Mouse (Mus musculus) intestine, embryonic 16.5 days (tissue): ENCODE results near the gene Msx3. TPM values are rescaled to one million over a fixed set of nuclear protein-coding genes. Genes with fewer than 3 reads are reported as not detected.

Experiments used
- ATAC-seq: fragments of 200-750 bp; cut with Nextera tagmentation; 2 replicates; pipeline ENCODE4 v1.8.0; 2017; ENCODE audit warnings: moderate TSS enrichment, moderate library complexity
- H3K27ac ChIP-seq: fragments of 300-500 bp; sonication (generic); 2 replicates; pipeline ENCODE4 v1.5.1; 2014; ENCODE audit warnings: mild to moderate bottlenecking, low read length
- H3K27me3 ChIP-seq: fragments of 300-500 bp; sonication (generic); replicated peaks from 2 replicates; pipeline ENCODE4 v1.6.1; 2014; ENCODE audit warnings: low read length, control low read depth, mixed read lengths; ENCODE audit not compliant: control insufficient read depth, insufficient read depth
- H3K36me3 ChIP-seq: fragments of 300-500 bp; sonication (generic); 2 replicates; pipeline ENCODE4 v1.6.1; 2014; ENCODE audit warnings: low read length, control low read depth; ENCODE audit not compliant: control insufficient read depth, insufficient read depth
- H3K4me1 ChIP-seq: fragments of 300-500 bp; sonication (generic); 2 replicates; pipeline ENCODE4 v1.6.1; 2014; ENCODE audit warnings: low read length, control low read depth, mixed read lengths; ENCODE audit not compliant: control insufficient read depth, insufficient read depth
- H3K4me2 ChIP-seq: fragments of 300-500 bp; sonication (generic); 2 replicates; pipeline ENCODE4 v1.6.1; 2014; ENCODE audit warnings: low read depth, low read length, control low read depth
- H3K4me3 ChIP-seq: fragments of 300-500 bp; sonication (generic); 2 replicates; pipeline ENCODE4 v1.5.1; 2014; ENCODE audit warnings: mild to moderate bottlenecking, low read length
- H3K9ac ChIP-seq: fragments of 300-500 bp; sonication (generic); 2 replicates; pipeline ENCODE4 v1.6.1; 2014; ENCODE audit warnings: low read depth, low read length
- H3K9me3 ChIP-seq: fragments of 300-500 bp; sonication (generic); 2 replicates; pipeline ENCODE4 v1.6.1; 2016; ENCODE audit warnings: low read length, control low read depth; ENCODE audit not compliant: control insufficient read depth
- WGBS: fragments of 180-500 bp; shearing (Covaris S2); extraction: QIAGEN DNeasy Blood & Tissue Kit; methylation state at CpG from one replicate; pipeline ENCODE4 v1.1.7; 2014; 5-methylcytosine and 5-hydroxymethylcytosine counted together
- polyA plus RNA-seq: library from polyadenylated mRNA; unstranded; fragments of >200 nt; fragmentation: Nextera tagmentation; extraction: Ambion mirVana; gene quantifications from 2 replicates; pipeline ENCODE4 v1.2.1, GENCODE M21; 2015

Msx3 gene
- polyA plus RNA-seq, 1 experiment from 2014 or later, result not detected

GRCm38 (mm10) chr7:140080503-140081156 lies 31.7 kb upstream of the Msx3 start:
- 3% methylated on average over 24 of the region's 24 CpGs for WGBS
- Histone ChIP-seq H3K4me2 (peak overlapping the region; percentile 37), H3K4me1 (peaks cover 3% of the 10 kb centered on the region), H3K36me3 (no peaks in the 10 kb centered on the region), H3K9me3 (no peaks in the 10 kb centered on the region), H3K27ac (no peak overlapping the region), H3K9ac (0 out of 2 replicates have a peak overlapping the region, but pooled peaks have one; percentile 33), H3K4me3 (peak overlapping the region; percentile 25), H3K27me3 (peaks cover 28% of the 10 kb centered on the region)
- ATAC-seq, result peak; percentile 70

DNA sequence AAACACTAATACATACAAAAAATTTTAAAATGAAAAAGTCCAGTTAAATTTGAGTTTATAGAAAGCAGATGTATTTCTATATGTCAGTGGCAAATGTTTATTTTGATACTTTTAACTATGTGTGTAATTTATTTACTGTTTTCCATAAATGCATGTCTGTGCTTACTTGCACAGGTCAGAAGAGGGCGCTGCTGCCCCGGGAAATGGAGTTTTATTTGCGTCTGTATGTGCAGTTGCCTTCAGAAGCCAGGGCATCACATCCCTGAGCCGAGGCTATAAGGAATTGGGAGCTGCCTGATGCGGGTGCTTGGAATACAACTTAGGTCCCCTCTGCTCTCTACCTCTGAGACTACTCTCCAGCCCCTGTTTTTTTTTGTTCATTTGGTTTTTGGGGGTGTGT lies 29.8 kb upstream of the Msx3 start:
- Histone ChIP-seq H3K9ac (no peak overlapping the region), H3K27ac (no peak overlapping the region), H3K4me3 (no peak overlapping the region), H3K9me3 (no peaks in the 10 kb centered on the region), H3K4me1 (peaks cover 3% of the 10 kb centered on the region), H3K27me3 (peaks cover 28% of the 10 kb centered on the region), H3K36me3 (no peaks in the 10 kb centered on the region), H3K4me2 (no peak overlapping the region)
- no peak for ATAC-seq
- 5% methylated on average over 5 of the region's 5 CpGs for WGBS

GRCm38 (mm10) chr7:140077698-140078097 lies 28.8 kb upstream of the Msx3 start:
- Histone ChIP-seq H3K4me2 (no peak overlapping the region), H3K4me1 (peaks cover 3% of the 10 kb centered on the region), H3K9me3 (no peaks in the 10 kb centered on the region), H3K9ac (no peak overlapping the region), H3K36me3 (no peaks in the 10 kb centered on the region), H3K27ac (no peak overlapping the region), H3K4me3 (no peak overlapping the region), H3K27me3 (peaks cover 28% of the 10 kb centered on the region)
- WGBS, result 77% methylated on average over 6 of the region's 6 CpGs
- ATAC-seq, result no peak

- peak overlapping the region; percentile 35 for H3K4me3 ChIP-seq
- no peaks in the 10 kb centered on the region for H3K9me3 ChIP-seq
- H3K27ac ChIP-seq, result no peak overlapping the region
- no peaks in the 10 kb centered on the region for H3K36me3 ChIP-seq
- no peaks in the 10 kb centered on the region for H3K27me3 ChIP-seq
- 0 out of 2 replicates have a peak, but pooled peaks have one; percentile 28 for ATAC-seq
- H3K4me2 ChIP-seq, result peak overlapping the region; percentile 47
- no peaks in the 10 kb centered on the region; the same call in 1 of the 2 replicates for H3K4me1 ChIP-seq
- 31% methylated on average over 39 of the region's 39 CpGs for WGBS
- peak overlapping the region; percentile 54 for H3K9ac ChIP-seq
Measured at GRCm38 (mm10) chr7:140070042-140070711, 21.3 kb upstream of the Msx3 start.

DNA sequence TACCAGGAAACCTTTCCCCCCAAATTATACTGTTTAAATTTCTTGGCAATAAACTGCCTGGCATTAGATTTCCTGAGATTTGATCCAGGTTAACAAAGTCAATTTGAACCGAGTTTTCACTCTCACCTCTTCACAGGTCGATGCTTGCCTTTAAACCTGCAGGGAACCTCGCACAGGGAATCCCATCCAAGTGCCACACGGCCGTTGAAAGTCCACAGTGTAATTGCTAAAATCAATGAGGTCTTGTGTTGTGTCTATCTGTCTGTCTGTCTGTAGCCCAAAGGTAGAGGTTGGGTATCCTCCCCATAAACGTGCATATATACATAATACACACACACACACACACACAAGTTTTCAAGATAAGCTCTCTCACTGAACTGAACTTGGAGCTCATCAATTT lies 18.5 kb upstream of the Msx3 start:
- no peak for ATAC-seq
- no peaks in the 10 kb centered on the region; the same call in 1 of the 2 replicates for H3K4me1 ChIP-seq
- H3K36me3 ChIP-seq, result no peaks in the 10 kb centered on the region
- H3K27me3 ChIP-seq, result peaks cover 20% of the 10 kb centered on the region
- 58% methylated on average over 6 of the region's 6 CpGs for WGBS
- H3K4me2 ChIP-seq, result no peak overlapping the region
- H3K9ac ChIP-seq, result no peak overlapping the region
- no peak overlapping the region for H3K27ac ChIP-seq
- no peaks in the 10 kb centered on the region for H3K9me3 ChIP-seq
- no peak overlapping the region for H3K4me3 ChIP-seq

GRCm38 (mm10) chr7:140063092-140063491 lies 14.2 kb upstream of the Msx3 start:
- Histone ChIP-seq H3K4me3 (no peak overlapping the region), H3K4me1 (no peaks in the 10 kb centered on the region; the same call in none of the 2 replicates), H3K4me2 (no peak overlapping the region), H3K27me3 (peaks cover 62% of the 10 kb centered on the region), H3K9me3 (no peaks in the 10 kb centered on the region), H3K9ac (no peak overlapping the region), H3K36me3 (no peaks in the 10 kb centered on the region), H3K27ac (no peak overlapping the region)
- WGBS, result 20% methylated on average over 7 of the region's 7 CpGs
- no peak for ATAC-seq

DNA sequence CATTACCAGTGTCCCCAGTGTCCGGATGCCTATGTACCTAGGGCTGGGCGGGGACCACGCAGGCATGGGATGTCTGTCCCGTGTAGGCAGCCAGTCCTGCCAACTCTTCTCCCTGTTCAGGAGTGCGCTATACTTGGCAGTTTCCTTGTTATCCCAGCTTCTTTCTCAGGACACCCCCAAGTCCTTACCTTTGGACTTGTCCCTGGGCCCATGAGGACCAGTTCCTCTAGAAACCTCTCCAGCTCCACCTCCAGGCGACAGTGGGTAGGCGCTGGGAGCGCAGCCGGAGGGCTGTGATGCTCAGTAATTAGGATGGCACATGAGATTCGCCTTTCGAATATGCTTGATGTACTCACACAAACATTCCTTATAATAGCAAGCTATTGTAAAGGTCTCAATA lies 13.4 kb upstream of the Msx3 start:
- H3K4me3 ChIP-seq, result no peak overlapping the region
- H3K9me3 ChIP-seq, result no peaks in the 10 kb centered on the region
- H3K4me1 ChIP-seq, result no peaks in the 10 kb centered on the region; the same call in none of the 2 replicates
- 14% methylated on average over 11 of the region's 11 CpGs for whole genome bisulfite sequencing
- no peak overlapping the region for H3K4me2 ChIP-seq
- H3K27me3 ChIP-seq, result peaks cover 70% of the 10 kb centered on the region
- ATAC-seq, result peak; percentile 69
- H3K27ac ChIP-seq, result no peak overlapping the region
- H3K36me3 ChIP-seq, result no peaks in the 10 kb centered on the region
- no peak overlapping the region for H3K9ac ChIP-seq

- 0 out of 2 replicates have a peak, but pooled peaks have one; percentile 8 for ATAC-seq
- Histone ChIP-seq H3K9me3 (no peaks in the 10 kb centered on the region), H3K36me3 (no peaks in the 10 kb centered on the region), H3K9ac (no peak overlapping the region), H3K4me2 (peak overlapping the region; percentile 82; the same call in 1 of the 2 replicates), H3K27ac (no peak overlapping the region), H3K27me3 (peaks cover 74% of the 10 kb centered on the region), H3K4me3 (peak overlapping the region; percentile 44), H3K4me1 (no peaks in the 10 kb centered on the region; the same call in none of the 2 replicates)
- 4% methylated on average over 6 of the region's 6 CpGs for whole genome bisulfite sequencing
Measured at GRCm38 (mm10) chr7:140061832-140062130, 12.9 kb upstream of the Msx3 start.

GRCm38 (mm10) chr7:140060936-140061831 lies 12.3 kb upstream of the Msx3 start:
- 2% methylated on average over 47 of the region's 47 CpGs for WGBS
- H3K27me3 ChIP-seq, result peaks cover 75% of the 10 kb centered on the region
- peak overlapping the region; percentile 39; the same call in 1 of the 2 replicates for H3K9ac ChIP-seq
- peak; percentile 34 for ATAC-seq
- H3K4me1 ChIP-seq, result no peaks in the 10 kb centered on the region; the same call in none of the 2 replicates
- H3K36me3 ChIP-seq, result no peaks in the 10 kb centered on the region
- H3K4me3 ChIP-seq, result peak overlapping the region; percentile 44
- H3K9me3 ChIP-seq, result no peaks in the 10 kb centered on the region
- peak overlapping the region; percentile 82 for H3K4me2 ChIP-seq
- no peak overlapping the region for H3K27ac ChIP-seq
